Mouse (Mus musculus): Measurements from ENCODE around the gene Mdn1. TPM values are rescaled to one million over a fixed set of nuclear protein-coding genes. Genes with fewer than 3 reads are reported as not detected.

Mdn1 gene
- polyA plus RNA-seq, 1 experiment from 2014 or later = 17.4 TPM

- no peaks in the 10 kb centered on the region for H3K9me3 ChIP-seq
- H3K4me1 ChIP-seq = peaks cover 10% of the 10 kb centered on the region
- H3K4me2 ChIP-seq (replicated peaks) = peak within 1 kb of the TSS; percentile 68
- under 1% methylated on average over 53 of the region's 53 CpGs for WGBS
- peak within 1 kb of the TSS; percentile 96 for H3K9ac ChIP-seq (replicated peaks)
- ATAC-seq (replicated peaks) = peak; percentile 96
- H3K4me3 ChIP-seq = peak within 1 kb of the TSS; percentile 60
- H3K27me3 ChIP-seq = no peaks in the 10 kb centered on the region
- H3K36me3 ChIP-seq = peaks cover 4% of the 10 kb centered on the region
- H3K27ac ChIP-seq (replicated peaks) = peak within 1 kb of the TSS; percentile 98
Observed at GRCm38 (mm10) chr4:32799966-32800576, 143.2 kb downstream of the Mdn1 start, which contains the start of gene Lyrm2. TSS of gene Lyrm2 (plus strand) at chr4:32800253.

- no peaks in the 10 kb centered on the region for H3K27me3 ChIP-seq
- peak overlapping the region; percentile 96 for H3K9ac ChIP-seq (replicated peaks)
- 5% methylated on average over 9 of the region's 9 CpGs for WGBS
- H3K36me3 ChIP-seq = peaks cover 10% of the 10 kb centered on the region
- peak overlapping the region; percentile 68 for H3K4me2 ChIP-seq (replicated peaks)
- H3K4me1 ChIP-seq = peaks cover 10% of the 10 kb centered on the region
- H3K9me3 ChIP-seq = no peaks in the 10 kb centered on the region
- peak overlapping the region; percentile 98 for H3K27ac ChIP-seq (replicated peaks)
- H3K4me3 ChIP-seq = peak overlapping the region; percentile 60
- ATAC-seq (replicated peaks) = peak; percentile 61
Observed at GRCm38 (mm10) chr4:32800577-32801170, 143.8 kb downstream of the Mdn1 start.

GRCm38 (mm10) chr4:32817478-32817877 lies 160.6 kb downstream of the Mdn1 start:
- H3K9me3 ChIP-seq = no peaks in the 10 kb centered on the region
- no peak overlapping the region for H3K27ac ChIP-seq (replicated peaks)
- H3K9ac ChIP-seq (replicated peaks) = no peak overlapping the region
- H3K4me3 ChIP-seq = no peak overlapping the region
- peaks cover 15% of the 10 kb centered on the region for H3K36me3 ChIP-seq
- WGBS = 68% methylated on average over 5 of the region's 5 CpGs
- no peaks in the 10 kb centered on the region for H3K4me1 ChIP-seq
- no peak overlapping the region for H3K4me2 ChIP-seq (replicated peaks)
- no peaks in the 10 kb centered on the region for H3K27me3 ChIP-seq
- no peak for ATAC-seq (replicated peaks)

GRCm38 (mm10) chr4:32820676-32821075 lies 163.8 kb downstream of the Mdn1 start:
- no peak for ATAC-seq (replicated peaks)
- peaks cover 9% of the 10 kb centered on the region for H3K36me3 ChIP-seq
- WGBS = 92% methylated on average over 3 of the region's 3 CpGs

GRCm38 (mm10) chr4:32824254-32824653 lies 167.3 kb downstream of the Mdn1 start:
- H3K27ac ChIP-seq (replicated peaks) = no peak overlapping the region
- no peaks in the 10 kb centered on the region for H3K9me3 ChIP-seq
- no peak overlapping the region for H3K9ac ChIP-seq (replicated peaks)
- peaks cover 16% of the 10 kb centered on the region for H3K4me1 ChIP-seq
- WGBS = 71% methylated on average over 8 of the region's 8 CpGs
- H3K36me3 ChIP-seq = peaks cover 5% of the 10 kb centered on the region; the same call in 1 of the 2 replicates
- H3K4me3 ChIP-seq = no peak overlapping the region
- H3K4me2 ChIP-seq (replicated peaks) = no peak overlapping the region
- no peak for ATAC-seq (replicated peaks)
- H3K27me3 ChIP-seq = no peaks in the 10 kb centered on the region

More at GRCm38 (mm10) chr4:32820676-32821075, 163.8 kb downstream of the Mdn1 start:
- Histone ChIP-seq H3K9me3 (no peaks in the 10 kb centered on the region), H3K9ac (replicated peaks) (no peak overlapping the region), H3K4me3 (no peak overlapping the region), H3K4me2 (replicated peaks) (no peak overlapping the region), H3K27me3 (no peaks in the 10 kb centered on the region), H3K4me1 (0 out of 2 replicates have a peak, but pooled peaks cover 3% of the 10 kb centered on the region), H3K27ac (replicated peaks) (no peak overlapping the region)

Other genes starting within 250 kb of the Mdn1 start
- not detected in 2 replicates for gene Gja10, start 54.4 kb upstream of the Mdn1 start, polyA plus RNA-seq (2015; fragmentation: Nextera tagmentation; extraction: Ambion mirVana)
- gene Casp8ap2, start 41.7 kb upstream of the Mdn1 start, polyA plus RNA-seq (2015; fragmentation: Nextera tagmentation; extraction: Ambion mirVana) = 54.7 and 55.3 TPM in 2 replicates
- 136 and 137 TPM in 2 replicates for gene Lyrm2, start 143.1 kb downstream of the Mdn1 start, polyA plus RNA-seq (2015; fragmentation: Nextera tagmentation; extraction: Ambion mirVana)

All from forebrain, embryonic 15.5 days (tissue).